Mouse (Mus musculus) hindbrain, postnatal 0 days (tissue): ENCODE results near the gene Spaca3. TPM values are rescaled to one million over a fixed set of nuclear protein-coding genes. Genes with fewer than 3 reads are reported as not detected.
A peak's percentile ranks its signal among the peaks of the same experiment; 100 is the strongest.

ENCODE experiments used
- ATAC-seq: fragments of 200-750 bp; cut with Nextera tagmentation; 2 replicates; pipeline ENCODE4 v1.8.0; 2017; ENCODE audit warnings: mild to moderate bottlenecking, moderate TSS enrichment, moderate library complexity
- DNase-seq: peaks from one replicate; pipeline ENCODE4 v3.0.0-alpha.2; 2015; ENCODE audit warnings: low spot score
- H3K27ac ChIP-seq: fragments of 300-500 bp; sonication (generic); 2 replicates; pipeline ENCODE4 v1.5.1; 2014; ENCODE audit warnings: mild to moderate bottlenecking
- H3K27me3 ChIP-seq: fragments of 300-500 bp; sonication (generic); 2 replicates; pipeline ENCODE4 v1.6.1; 2014; ENCODE audit warnings: low read length, mixed read lengths; ENCODE audit not compliant: insufficient read depth
- H3K36me3 ChIP-seq: fragments of 300-500 bp; sonication (generic); 2 replicates; pipeline ENCODE4 v1.6.1; 2014; ENCODE audit warnings: low read length, mixed read lengths; ENCODE audit not compliant: insufficient read depth
- H3K4me1 ChIP-seq: fragments of 300-500 bp; sonication (generic); 2 replicates; pipeline ENCODE4 v1.6.1; 2014; ENCODE audit warnings: antibody characterized with exemption, low read length, mixed read lengths; ENCODE audit not compliant: insufficient read depth
- H3K4me2 ChIP-seq: fragments of 300-500 bp; sonication (generic); 2 replicates; pipeline ENCODE4 v1.6.1; 2014; ENCODE audit warnings: low read depth, mild to moderate bottlenecking, low read length, moderate library complexity, mixed read lengths
- H3K4me3 ChIP-seq: fragments of 300-500 bp; sonication (generic); 2 replicates; pipeline ENCODE4 v1.5.1; 2014; ENCODE audit warnings: low read length
- H3K9ac ChIP-seq: fragments of 300-500 bp; sonication (generic); replicated peaks from 2 replicates; pipeline ENCODE4 v1.6.1; 2014; ENCODE audit warnings: mild to moderate bottlenecking, low read length, moderate library complexity, mixed read lengths
- H3K9me3 ChIP-seq: fragments of 300-500 bp; sonication (generic); 2 replicates; pipeline ENCODE4 v1.6.1; 2016; ENCODE audit warnings: low read length, mixed read lengths
- CTCF ChIP-seq: IDR thresholded peaks from 2 replicates; pipeline ENCODE4 v1.5.1; 2016; ENCODE audit warnings: antibody characterized with exemption, control low read depth, low read depth
- WGBS: fragments of 180-500 bp; shearing (Covaris S2); extraction: QIAGEN DNeasy Blood & Tissue Kit; methylation state at CpG from one replicate; pipeline ENCODE4 v1.1.7; 2014; 5-methylcytosine and 5-hydroxymethylcytosine counted together
- polyA plus RNA-seq: library from polyadenylated mRNA; unstranded; fragments of >200 nt; fragmentation: Nextera tagmentation; extraction: Ambion mirVana; gene quantifications from 2 replicates; pipeline ENCODE4 v1.2.1, GENCODE M21; 2015
- total RNA-seq: library from RNA; depleted of rRNA; stranded (reverse); fragments of >200 nt; gene quantifications from 2 replicates; pipeline ENCODE4 v1.2.3, GENCODE M21; 2014

Gene Spaca3
- total and polyA plus RNA-seq, 2 experiments from 2014 or later = not detected

- H3K9me3 ChIP-seq = no peaks in the 10 kb centered on the region
- no peak overlapping the region for H3K27ac ChIP-seq
- 70% methylated on average over 7 of the region's 7 CpGs for WGBS
- H3K36me3 ChIP-seq = no peaks in the 10 kb centered on the region
- no peaks in the 10 kb centered on the region for H3K4me1 ChIP-seq
- no peak for DNase-seq
- no peak for TF ChIP-seq CTCF
- H3K27me3 ChIP-seq = no peaks in the 10 kb centered on the region
- no peak overlapping the region for H3K4me2 ChIP-seq
- H3K4me3 ChIP-seq = no peak overlapping the region
- no peak for ATAC-seq
- no peak overlapping the region for H3K9ac ChIP-seq
Observed at GRCm38 (mm10) chr11:80854908-80855307, 3.3 kb upstream of the Spaca3 start.

GRCm38 (mm10) chr11:80856827-80857226 lies 1.3 kb upstream of the Spaca3 start:
- Histone ChIP-seq H3K27ac (no peak overlapping the region), H3K9ac (no peak overlapping the region), H3K4me3 (no peak overlapping the region), H3K27me3 (no peaks in the 10 kb centered on the region), H3K9me3 (no peaks in the 10 kb centered on the region), H3K4me2 (no peak overlapping the region), H3K4me1 (no peaks in the 10 kb centered on the region), H3K36me3 (no peaks in the 10 kb centered on the region)
- WGBS = 86% methylated on average over 2 of the region's 2 CpGs
- DNase-seq = no peak
- TF ChIP-seq CTCF = no peak
- no peak for ATAC-seq

GRCm38 (mm10) chr11:80862941-80863340 lies 4.8 kb downstream of the Spaca3 start:
- DNase-seq (no peak), ATAC-seq (no peak)
- Histone ChIP-seq H3K36me3 (no peaks in the 10 kb centered on the region), H3K9ac (no peak overlapping the region), H3K4me2 (no peak overlapping the region), H3K27me3 (no peaks in the 10 kb centered on the region), H3K4me1 (no peaks in the 10 kb centered on the region), H3K9me3 (no peaks in the 10 kb centered on the region), H3K4me3 (no peak overlapping the region), H3K27ac (no peak overlapping the region)
- WGBS = 87% methylated on average over 7 of the region's 7 CpGs
- TF ChIP-seq CTCF = no peak

- H3K9ac ChIP-seq = no peak overlapping the region
- ATAC-seq (no peak), DNase-seq (no peak)
- TF ChIP-seq CTCF = no peak
- H3K4me2 ChIP-seq = no peak overlapping the region
- no peaks in the 10 kb centered on the region for H3K27me3 ChIP-seq
- H3K9me3 ChIP-seq = no peaks in the 10 kb centered on the region
- no peaks in the 10 kb centered on the region for H3K36me3 ChIP-seq
- H3K27ac ChIP-seq = no peak overlapping the region
- H3K4me1 ChIP-seq = no peaks in the 10 kb centered on the region
- 95% methylated on average over 1 of the region's 1 CpGs for WGBS
- no peak overlapping the region for H3K4me3 ChIP-seq
Observed at GRCm38 (mm10) chr11:80868039-80868438, 9.9 kb downstream of the Spaca3 start.

GRCm38 (mm10) chr11:80872509-80873474 lies 14.6 kb downstream of the Spaca3 start:
- peak; percentile 72 for TF ChIP-seq CTCF
- peak; percentile 60 for DNase-seq

GRCm38 (mm10) chr11:80877131-80877651 lies 19.0 kb downstream of the Spaca3 start:
- peaks cover 10% of the 10 kb centered on the region; the same call in 1 of the 2 replicates for H3K4me1 ChIP-seq
- 0 out of 2 replicates have a peak overlapping the region, but pooled peaks have one; percentile 16 for H3K4me2 ChIP-seq
- ATAC-seq (peak; percentile 77), DNase-seq (peak; percentile 80)
- no peaks in the 10 kb centered on the region for H3K9me3 ChIP-seq
- no peak overlapping the region for H3K9ac ChIP-seq
- H3K27me3 ChIP-seq = no peaks in the 10 kb centered on the region
- no peak overlapping the region for H3K4me3 ChIP-seq
- 30% methylated on average over 11 of the region's 11 CpGs for WGBS
- H3K27ac ChIP-seq = peak overlapping the region; percentile 52; the same call in 1 of the 2 replicates
- TF ChIP-seq CTCF = no peak
- H3K36me3 ChIP-seq = no peaks in the 10 kb centered on the region; the same call in 1 of the 2 replicates

More at GRCm38 (mm10) chr11:80872509-80873474, 14.6 kb downstream of the Spaca3 start:
- ATAC-seq = no peak
- no peak overlapping the region for H3K27ac ChIP-seq
- no peak overlapping the region for H3K9ac ChIP-seq
- no peaks in the 10 kb centered on the region for H3K9me3 ChIP-seq
- WGBS = 68% methylated on average over 17 of the region's 17 CpGs
- no peak overlapping the region for H3K4me3 ChIP-seq
- H3K27me3 ChIP-seq = no peaks in the 10 kb centered on the region
- H3K4me2 ChIP-seq = no peak overlapping the region
- H3K36me3 ChIP-seq = no peaks in the 10 kb centered on the region
- H3K4me1 ChIP-seq = peaks cover 10% of the 10 kb centered on the region; the same call in 1 of the 2 replicates
